Mouse (Mus musculus): ENCODE measurements at regions not wholly inside any gene's neighbourhood (a gene's known extent, or its start where the extent isn't known, plus 50 kb on each side); places are given as distances from the start of the nearest gene placed in this dataset.

- WGBS: 78% methylated on average over 3 of the region's 3 CpGs
- TF ChIP-seq EP300 (IDR thresholded peaks at IDR 0.05) (no peak), CTCF (IDR thresholded peaks at IDR 0.05) (no peak)
Measured at GRCm38 (mm10) chr19:56001428-56001827, 259.8 kb downstream of the Tcf7l2 start.

DNA sequence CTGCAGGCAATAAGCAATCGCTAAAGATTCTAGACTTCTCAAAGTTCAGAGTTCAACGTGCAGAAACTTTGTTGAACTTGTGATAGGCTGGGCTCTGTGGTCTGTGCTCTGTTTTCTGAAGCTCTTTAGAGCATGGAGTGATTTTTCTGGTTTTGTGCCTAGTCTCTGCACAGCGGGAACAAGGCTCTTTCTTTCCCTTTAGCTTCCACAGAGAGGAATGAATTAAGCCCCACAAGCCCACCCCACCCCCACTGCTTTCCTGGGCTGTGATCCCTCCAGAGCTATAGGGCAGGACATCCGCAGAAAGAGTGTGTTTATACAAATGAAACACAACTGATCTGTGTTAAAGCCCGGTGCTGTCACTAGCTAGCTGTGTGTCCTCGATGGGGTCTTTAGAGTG lies 264.3 kb downstream of the Tcf7l2 start:
- no peaks in the 10 kb centered on the region for H3K36me3 ChIP-seq (ENCODE audit: insufficient read depth, low read length)
- H3K27ac ChIP-seq (ENCODE audit: low read length): no peak overlapping the region
- H3K9me3 ChIP-seq (ENCODE audit: low read length): no peaks in the 10 kb centered on the region
- ATAC-seq: no peak
- H3K4me1 ChIP-seq (ENCODE audit: insufficient read depth, low read depth, low read length): peaks cover 5% of the 10 kb centered on the region; the same call in 1 of the 2 replicates
- H3K4me3 ChIP-seq (ENCODE audit: low read depth, low read length): no peak overlapping the region
- H3K9ac ChIP-seq (replicated peaks; ENCODE audit: low read depth): no peak overlapping the region
- WGBS: 22% methylated on average over 6 of the region's 6 CpGs
- no peaks in the 10 kb centered on the region for H3K27me3 ChIP-seq (replicated peaks; ENCODE audit: insufficient read depth, low read length)
- no peak for TF ChIP-seq CTCF (IDR thresholded peaks at IDR 0.05)
- no peak for TF ChIP-seq EP300 (IDR thresholded peaks at IDR 0.05)
- H3K4me2 ChIP-seq (replicated peaks; ENCODE audit: low read depth, low read length): no peak overlapping the region
- DNase-seq (ENCODE audit: low spot score): no peak

More at GRCm38 (mm10) chr19:56001428-56001827, 259.8 kb downstream of the Tcf7l2 start:
- Histone ChIP-seq H3K4me2 (replicated peaks; ENCODE audit: low read depth, low read length) (no peak overlapping the region), H3K9ac (replicated peaks; ENCODE audit: low read depth) (no peak overlapping the region), H3K27me3 (replicated peaks; ENCODE audit: insufficient read depth, low read length) (no peaks in the 10 kb centered on the region), H3K9me3 (ENCODE audit: low read length) (no peaks in the 10 kb centered on the region), H3K4me1 (ENCODE audit: insufficient read depth, low read depth, low read length) (peaks cover 5% of the 10 kb centered on the region; the same call in 1 of the 2 replicates), H3K4me3 (ENCODE audit: low read depth, low read length) (no peak overlapping the region), H3K36me3 (ENCODE audit: insufficient read depth, low read length) (no peaks in the 10 kb centered on the region), H3K27ac (ENCODE audit: low read length) (no peak overlapping the region)
- DNase-seq (ENCODE audit: low spot score) (no peak), ATAC-seq (no peak)

DNA sequence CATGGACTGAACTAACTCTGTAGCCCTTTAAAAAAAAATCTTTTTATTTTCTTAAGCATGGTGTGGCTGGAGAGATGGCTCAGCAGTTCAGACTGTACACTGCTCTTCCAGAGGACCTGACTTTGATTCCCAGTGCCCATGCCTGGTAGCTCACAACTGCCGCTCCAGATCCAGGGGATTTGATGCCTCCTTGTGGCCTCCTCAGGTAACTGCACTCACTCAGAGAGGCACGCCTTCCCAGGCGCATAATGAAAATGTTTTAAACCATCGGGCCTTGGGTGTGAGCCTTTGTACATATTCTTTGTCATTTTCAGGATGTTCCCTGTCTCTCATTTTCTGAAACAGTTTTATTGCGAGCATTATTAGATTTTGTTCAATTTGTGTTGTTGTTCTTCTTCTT lies 265.8 kb downstream of the Tcf7l2 start:
- H3K27ac ChIP-seq (ENCODE audit: low read length): no peak overlapping the region
- H3K4me1 ChIP-seq (ENCODE audit: insufficient read depth, low read depth, low read length): peaks cover 5% of the 10 kb centered on the region; the same call in 1 of the 2 replicates

DNA sequence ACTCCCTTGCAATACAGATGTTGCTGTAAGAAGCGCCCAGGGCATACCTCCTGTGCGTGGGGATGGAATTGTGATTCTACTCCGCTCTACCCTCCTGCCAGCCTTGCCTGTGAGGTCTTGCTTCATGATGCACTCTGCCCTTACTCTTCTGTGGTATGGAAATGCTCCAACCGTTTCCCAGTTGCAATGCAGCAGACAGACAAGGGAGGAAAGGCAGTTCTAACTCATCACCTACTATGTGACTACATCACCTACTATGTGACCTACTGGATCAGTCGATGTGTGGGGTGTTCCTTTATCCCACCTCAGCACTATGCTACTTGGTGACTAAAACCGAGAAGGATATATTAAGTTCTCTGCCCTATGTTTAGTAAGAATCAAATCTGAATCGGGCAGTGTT lies 269.1 kb downstream of the Tcf7l2 start:
- Histone ChIP-seq H3K27me3 (replicated peaks; ENCODE audit: insufficient read depth, low read length) (no peaks in the 10 kb centered on the region), H3K4me1 (ENCODE audit: insufficient read depth, low read depth, low read length) (peaks cover 5% of the 10 kb centered on the region; the same call in 1 of the 2 replicates), H3K9ac (replicated peaks; ENCODE audit: low read depth) (no peak overlapping the region), H3K9me3 (ENCODE audit: low read length) (no peaks in the 10 kb centered on the region), H3K36me3 (ENCODE audit: insufficient read depth, low read length) (no peaks in the 10 kb centered on the region), H3K4me3 (ENCODE audit: low read depth, low read length) (no peak overlapping the region), H3K27ac (ENCODE audit: low read length) (no peak overlapping the region), H3K4me2 (replicated peaks; ENCODE audit: low read depth, low read length) (no peak overlapping the region)
- DNase-seq (ENCODE audit: low spot score): no peak
- 89% methylated on average over 7 of the region's 7 CpGs for WGBS
- no peak for ATAC-seq
- TF ChIP-seq EP300 (IDR thresholded peaks at IDR 0.05) (no peak), CTCF (IDR thresholded peaks at IDR 0.05) (no peak)

More for the DNA sequence above, 265.8 kb downstream of the Tcf7l2 start:
- no peak for DNase-seq (ENCODE audit: low spot score)
- WGBS: 98% methylated on average over 5 of the region's 5 CpGs
- H3K9ac ChIP-seq (replicated peaks; ENCODE audit: low read depth): no peak overlapping the region
- H3K9me3 ChIP-seq (ENCODE audit: low read length): no peaks in the 10 kb centered on the region
- no peak overlapping the region for H3K4me3 ChIP-seq (ENCODE audit: low read depth, low read length)
- H3K27me3 ChIP-seq (replicated peaks; ENCODE audit: insufficient read depth, low read length): no peaks in the 10 kb centered on the region
- no peak for ATAC-seq
- TF ChIP-seq CTCF (IDR thresholded peaks at IDR 0.05) (peak; percentile 28), EP300 (IDR thresholded peaks at IDR 0.05) (no peak)
- H3K4me2 ChIP-seq (replicated peaks; ENCODE audit: low read depth, low read length): no peak overlapping the region
- no peaks in the 10 kb centered on the region for H3K36me3 ChIP-seq (ENCODE audit: insufficient read depth, low read length)

DNA sequence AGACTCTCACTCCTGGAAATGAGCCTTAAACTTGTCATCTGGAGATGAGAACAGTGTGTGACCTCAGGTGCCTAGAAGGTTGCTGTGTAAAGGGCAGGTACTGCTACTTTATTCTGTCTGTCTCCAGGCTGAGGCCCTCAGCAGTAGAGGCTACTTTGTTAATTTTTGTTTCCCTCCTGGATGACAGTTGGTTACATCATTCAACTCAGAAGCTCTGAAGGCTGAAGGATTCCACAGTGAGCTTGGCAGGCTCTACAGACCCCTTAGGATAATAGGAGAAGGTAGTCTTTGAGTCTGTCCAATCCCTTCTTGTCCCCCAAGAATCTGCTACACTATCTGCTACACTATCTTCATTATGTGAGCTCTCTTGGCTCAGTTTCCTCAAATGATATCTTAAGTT lies 269.7 kb downstream of the Tcf7l2 start:
- Histone ChIP-seq H3K27ac (ENCODE audit: low read length) (no peak overlapping the region), H3K4me1 (ENCODE audit: insufficient read depth, low read depth, low read length) (peaks cover under 1% of the 10 kb centered on the region; the same call in 1 of the 2 replicates), H3K36me3 (ENCODE audit: insufficient read depth, low read length) (no peaks in the 10 kb centered on the region), H3K4me3 (ENCODE audit: low read depth, low read length) (no peak overlapping the region), H3K9ac (replicated peaks; ENCODE audit: low read depth) (no peak overlapping the region), H3K9me3 (ENCODE audit: low read length) (no peaks in the 10 kb centered on the region), H3K4me2 (replicated peaks; ENCODE audit: low read depth, low read length) (no peak overlapping the region), H3K27me3 (replicated peaks; ENCODE audit: insufficient read depth, low read length) (no peaks in the 10 kb centered on the region)
- DNase-seq (ENCODE audit: low spot score) (no peak), ATAC-seq (no peak)
- no peak for TF ChIP-seq EP300 (IDR thresholded peaks at IDR 0.05)
- TF ChIP-seq CTCF (IDR thresholded peaks at IDR 0.05): no peak

DNA sequence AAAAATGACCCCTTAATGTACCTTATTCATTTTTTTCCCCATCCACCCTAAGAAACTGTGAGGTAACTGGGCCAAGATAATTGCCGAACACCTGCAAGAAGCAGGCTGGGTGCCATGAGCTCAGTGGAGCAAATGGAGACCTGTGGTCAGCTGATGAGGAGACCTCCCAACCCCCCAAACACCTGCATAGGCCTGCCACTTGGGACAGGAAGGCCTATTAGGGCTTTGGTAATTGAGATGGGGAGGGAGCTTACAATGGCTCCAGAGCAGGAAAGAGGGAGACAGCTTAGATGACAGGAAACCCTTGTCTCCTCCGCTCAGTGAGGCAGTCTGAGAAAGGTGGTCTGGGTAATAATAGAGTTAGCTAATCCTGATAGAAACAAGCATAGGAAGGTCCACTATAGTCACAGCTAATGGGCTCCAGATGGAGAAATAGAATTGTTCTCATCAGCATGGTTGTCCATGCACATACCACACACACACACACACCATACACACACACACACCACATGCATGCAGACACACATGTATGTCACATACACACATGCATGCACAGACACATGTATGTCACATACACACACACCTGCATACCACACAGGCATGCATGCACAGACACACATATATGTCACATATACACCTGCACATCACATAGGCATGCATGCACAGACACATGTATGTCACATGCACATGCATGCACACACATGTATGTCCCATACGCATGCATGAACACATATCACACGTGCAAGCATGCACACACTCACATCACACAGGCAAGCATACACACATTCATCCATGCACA lies 270.2 kb upstream of the Habp2 start:
- no peak for DNase-seq (ENCODE audit: low spot score)
- Histone ChIP-seq H3K36me3 (ENCODE audit: insufficient read depth, low read length) (no peaks in the 10 kb centered on the region), H3K9me3 (ENCODE audit: low read length) (no peaks in the 10 kb centered on the region), H3K4me2 (replicated peaks; ENCODE audit: low read depth, low read length) (no peak overlapping the region), H3K4me1 (ENCODE audit: insufficient read depth, low read depth, low read length) (no peaks in the 10 kb centered on the region), H3K27me3 (replicated peaks; ENCODE audit: insufficient read depth, low read length) (no peaks in the 10 kb centered on the region), H3K9ac (replicated peaks; ENCODE audit: low read depth) (no peak overlapping the region), H3K27ac (ENCODE audit: low read length) (no peak overlapping the region), H3K4me3 (ENCODE audit: low read depth, low read length) (no peak overlapping the region)
- 81% methylated on average over 4 of the region's 4 CpGs for WGBS
- ATAC-seq: no peak
- TF ChIP-seq EP300 (IDR thresholded peaks at IDR 0.05) (no peak), CTCF (IDR thresholded peaks at IDR 0.05) (no peak)
